Mouse (Mus musculus) midbrain, embryonic 13.5 days (tissue): ENCODE results near the gene Slc25a5. TPM values are rescaled to one million over a fixed set of nuclear protein-coding genes. Genes with fewer than 3 reads are reported as not detected.
"Not testable (repeated sequence)": the region's sequence is repeated elsewhere in the genome, so short reads cannot be mapped to it uniquely, and the experiment has no call there.

Source experiments
- ATAC-seq: fragments of 200-750 bp; cut with Nextera tagmentation; 2 replicates; pipeline ENCODE4 v1.8.0; 2017; ENCODE audit warnings: mild to moderate bottlenecking, moderate TSS enrichment, moderate library complexity
- H3K27ac ChIP-seq: fragments of 300-500 bp; sonication (generic); 2 replicates; pipeline ENCODE4 v1.5.1; 2015; ENCODE audit warnings: inconsistent platforms, mild to moderate bottlenecking, moderate library complexity
- H3K27me3 ChIP-seq: fragments of 300-500 bp; sonication (generic); 2 replicates; pipeline ENCODE4 v1.6.1; 2015; ENCODE audit warnings: mild to moderate bottlenecking, inconsistent platforms
- H3K36me3 ChIP-seq: fragments of 300-500 bp; sonication (generic); 2 replicates; pipeline ENCODE4 v1.6.1; 2015; ENCODE audit warnings: mild to moderate bottlenecking, inconsistent platforms
- H3K4me1 ChIP-seq: fragments of 300-500 bp; sonication (generic); replicated peaks from 2 replicates; pipeline ENCODE4 v1.6.1; 2015; ENCODE audit warnings: inconsistent platforms
- H3K4me2 ChIP-seq: fragments of 300-500 bp; sonication (generic); replicated peaks from 2 replicates; pipeline ENCODE4 v1.6.1; 2015; ENCODE audit warnings: moderate library complexity, mild to moderate bottlenecking, inconsistent platforms
- H3K4me3 ChIP-seq: fragments of 300-500 bp; sonication (generic); replicated peaks from 2 replicates; pipeline ENCODE4 v1.5.1; 2015; ENCODE audit warnings: mild to moderate bottlenecking, inconsistent platforms
- H3K9ac ChIP-seq: fragments of 300-500 bp; sonication (generic); replicated peaks from 2 replicates; pipeline ENCODE4 v1.6.1; 2015; ENCODE audit warnings: mild to moderate bottlenecking, inconsistent platforms
- H3K9me3 ChIP-seq: fragments of 300-500 bp; sonication (generic); 2 replicates; pipeline ENCODE4 v1.6.1; 2016; ENCODE audit warnings: mild to moderate bottlenecking, inconsistent platforms
- WGBS: fragments of 180-500 bp; shearing (Covaris S2); methylation state at CpG from one replicate; pipeline ENCODE4 v1.1.7; 2015; 5-methylcytosine and 5-hydroxymethylcytosine counted together
- polyA plus RNA-seq: library from polyadenylated mRNA; unstranded; fragments of >200 nt; fragmentation: Nextera tagmentation; extraction: Ambion mirVana; gene quantifications from 2 replicates; pipeline ENCODE4 v1.2.1, GENCODE M21; 2015

Slc25a5 gene
- polyA plus RNA-seq, 1 experiment from 2014 or later: 594 TPM

- H3K27me3 ChIP-seq: no peaks in the 10 kb centered on the region
- H3K4me2 ChIP-seq: peak overlapping the region; percentile 10; the same call in 1 of the 2 replicates
- no peak overlapping the region for H3K4me3 ChIP-seq
- no peak overlapping the region for H3K9ac ChIP-seq
- no peaks in the 10 kb centered on the region for H3K36me3 ChIP-seq
- no peaks in the 10 kb centered on the region for H3K9me3 ChIP-seq
- WGBS: 28% methylated on average over 11 of the region's 11 CpGs
- peak; percentile 77 for ATAC-seq
- peaks cover 30% of the 10 kb centered on the region for H3K4me1 ChIP-seq
- peak overlapping the region; percentile 88 for H3K27ac ChIP-seq
Observed at GRCm38 (mm10) chrX:36763298-36763933, 32.0 kb upstream of the Slc25a5 start.

- H3K27ac ChIP-seq: peak overlapping the region; percentile 88
- H3K9me3 ChIP-seq: no peaks in the 10 kb centered on the region
- ATAC-seq: 0 out of 2 replicates have a peak, but pooled peaks have one; percentile 7
- H3K36me3 ChIP-seq: no peaks in the 10 kb centered on the region
- H3K9ac ChIP-seq: no peak overlapping the region
- 0 out of 2 replicates have a peak overlapping the region, but pooled peaks have one; percentile 3 for H3K4me2 ChIP-seq
- peaks cover 30% of the 10 kb centered on the region for H3K4me1 ChIP-seq
- no peak overlapping the region for H3K4me3 ChIP-seq
- WGBS: 27% methylated on average over 2 of the region's 2 CpGs
- no peaks in the 10 kb centered on the region for H3K27me3 ChIP-seq
Observed at GRCm38 (mm10) chrX:36763934-36764317, 31.5 kb upstream of the Slc25a5 start.

- H3K27me3 ChIP-seq: no peaks in the 10 kb centered on the region
- WGBS: 46% methylated on average over 5 of the region's 5 CpGs
- no peak overlapping the region for H3K27ac ChIP-seq
- H3K4me2 ChIP-seq: no peak overlapping the region
- no peak overlapping the region for H3K4me3 ChIP-seq
- H3K4me1 ChIP-seq: peaks cover 19% of the 10 kb centered on the region
- no peak for ATAC-seq
- no peak overlapping the region for H3K9ac ChIP-seq
- H3K9me3 ChIP-seq: no peaks in the 10 kb centered on the region
- H3K36me3 ChIP-seq: no peaks in the 10 kb centered on the region
Observed at GRCm38 (mm10) chrX:36767386-36767785, 28.1 kb upstream of the Slc25a5 start.

GRCm38 (mm10) chrX:36772591-36772990, 22.9 kb upstream of the Slc25a5 start:
- Histone ChIP-seq H3K9me3 (no peaks in the 10 kb centered on the region), H3K4me3 (no peak overlapping the region), H3K36me3 (no peaks in the 10 kb centered on the region), H3K9ac (no peak overlapping the region), H3K27me3 (no peaks in the 10 kb centered on the region), H3K4me1 (no peaks in the 10 kb centered on the region), H3K27ac (no peak overlapping the region), H3K4me2 (no peak overlapping the region)
- WGBS: 86% methylated on average over 6 of the region's 6 CpGs
- ATAC-seq: no peak

GRCm38 (mm10) chrX:36775520-36775919, 19.9 kb upstream of the Slc25a5 start:
- H3K9me3 ChIP-seq: no peaks in the 10 kb centered on the region
- H3K4me2 ChIP-seq: no peak overlapping the region
- H3K36me3 ChIP-seq: no peaks in the 10 kb centered on the region
- no peaks in the 10 kb centered on the region for H3K4me1 ChIP-seq
- H3K27ac ChIP-seq: no peak overlapping the region
- H3K4me3 ChIP-seq: no peak overlapping the region
- no peak overlapping the region for H3K9ac ChIP-seq
- WGBS: 87% methylated on average over 5 of the region's 5 CpGs
- no peak for ATAC-seq
- H3K27me3 ChIP-seq: no peaks in the 10 kb centered on the region

- H3K9ac ChIP-seq: no peak overlapping the region
- no peaks in the 10 kb centered on the region for H3K27me3 ChIP-seq
- no peak overlapping the region for H3K4me3 ChIP-seq
- H3K36me3 ChIP-seq: no peaks in the 10 kb centered on the region
- no peak for ATAC-seq
- H3K9me3 ChIP-seq: no peaks in the 10 kb centered on the region
- H3K4me2 ChIP-seq: no peak overlapping the region
- WGBS: 77% methylated on average over 4 of the region's 4 CpGs
- no peaks in the 10 kb centered on the region for H3K4me1 ChIP-seq
- no peak overlapping the region for H3K27ac ChIP-seq
Observed at GRCm38 (mm10) chrX:36777694-36778093, 17.8 kb upstream of the Slc25a5 start.

- Histone ChIP-seq H3K9me3 (no peaks in the 10 kb centered on the region), H3K9ac (no peak overlapping the region), H3K27ac (no peak overlapping the region), H3K36me3 (no peaks in the 10 kb centered on the region), H3K27me3 (no peaks in the 10 kb centered on the region), H3K4me1 (no peaks in the 10 kb centered on the region), H3K4me2 (no peak overlapping the region), H3K4me3 (no peak overlapping the region)
- no peak for ATAC-seq
- WGBS: 64% methylated on average over 4 of the region's 4 CpGs
Observed at GRCm38 (mm10) chrX:36789360-36789759, 6.1 kb upstream of the Slc25a5 start.

GRCm38 (mm10) chrX:36794571-36794970, 880 bp upstream of the Slc25a5 start:
- no peaks in the 10 kb centered on the region for H3K27me3 ChIP-seq
- ATAC-seq: no peak
- no peaks in the 10 kb centered on the region for H3K9me3 ChIP-seq
- H3K9ac ChIP-seq: no peak overlapping the region
- no peak overlapping the region for H3K4me3 ChIP-seq
- no peak overlapping the region for H3K27ac ChIP-seq
- peaks cover 7% of the 10 kb centered on the region for H3K36me3 ChIP-seq
- WGBS: 59% methylated on average over 5 of the region's 5 CpGs
- no peak overlapping the region for H3K4me2 ChIP-seq
- H3K4me1 ChIP-seq: peaks cover 8% of the 10 kb centered on the region; the same call in 1 of the 2 replicates

- peak; percentile 88 for ATAC-seq
- H3K4me3 ChIP-seq: peak overlapping the region; percentile 65
- peak overlapping the region; percentile 87 for H3K27ac ChIP-seq
- 33% methylated on average over 40 of the region's 41 CpGs for WGBS
- peak overlapping the region; percentile 78 for H3K9ac ChIP-seq
- no peaks in the 10 kb centered on the region for H3K27me3 ChIP-seq
- peaks cover 8% of the 10 kb centered on the region; the same call in 1 of the 2 replicates for H3K4me1 ChIP-seq
- H3K9me3 ChIP-seq: no peaks in the 10 kb centered on the region
- peaks cover 7% of the 10 kb centered on the region for H3K36me3 ChIP-seq
- H3K4me2 ChIP-seq: peak overlapping the region; percentile 55
Observed at GRCm38 (mm10) chrX:36796163-36796581, 721 bp downstream of the Slc25a5 start.

GRCm38 (mm10) chrX:36796734-36797133, 1.3 kb downstream of the Slc25a5 start:
- not testable (repeated sequence) for ATAC-seq, H3K36me3 ChIP-seq, H3K4me1 ChIP-seq, H3K9me3 ChIP-seq, H3K27me3 ChIP-seq
- H3K4me2 ChIP-seq: peak overlapping the region; percentile 55
- H3K27ac ChIP-seq: peak overlapping the region; percentile 87; the same call in 1 of the 2 replicates
- peak overlapping the region; percentile 65 for H3K4me3 ChIP-seq
- WGBS: 81% methylated on average over 8 of the region's 8 CpGs
- H3K9ac ChIP-seq: peak overlapping the region; percentile 78; the same call in 1 of the 2 replicates

GRCm38 (mm10) chrX:36799131-36799879, 3.9 kb downstream of the Slc25a5 start:
- Histone ChIP-seq H3K9ac (no peak overlapping the region), H3K27me3 (no peaks in the 10 kb centered on the region), H3K27ac (no peak overlapping the region), H3K4me1 (peaks cover 8% of the 10 kb centered on the region; the same call in 1 of the 2 replicates), H3K4me3 (no peak overlapping the region), H3K9me3 (no peaks in the 10 kb centered on the region), H3K4me2 (no peak overlapping the region), H3K36me3 (peaks cover 7% of the 10 kb centered on the region)
- ATAC-seq: no peak
- 48% methylated on average over 6 of the region's 6 CpGs for WGBS

- no peak overlapping the region for H3K9ac ChIP-seq
- H3K27me3 ChIP-seq: no peaks in the 10 kb centered on the region
- no peak overlapping the region for H3K4me3 ChIP-seq
- peaks cover 6% of the 10 kb centered on the region for H3K4me1 ChIP-seq
- 84% methylated on average over 5 of the region's 5 CpGs for WGBS
- H3K4me2 ChIP-seq: no peak overlapping the region
- H3K36me3 ChIP-seq: peaks cover 1% of the 10 kb centered on the region; the same call in 1 of the 2 replicates
- H3K9me3 ChIP-seq: no peaks in the 10 kb centered on the region
- no peak for ATAC-seq
- no peak overlapping the region for H3K27ac ChIP-seq
Observed at GRCm38 (mm10) chrX:36803189-36803588, 7.7 kb downstream of the Slc25a5 start.
